21 mouse cellular contexts compared by ENCODE assay signal in the genomic region with DNA sequence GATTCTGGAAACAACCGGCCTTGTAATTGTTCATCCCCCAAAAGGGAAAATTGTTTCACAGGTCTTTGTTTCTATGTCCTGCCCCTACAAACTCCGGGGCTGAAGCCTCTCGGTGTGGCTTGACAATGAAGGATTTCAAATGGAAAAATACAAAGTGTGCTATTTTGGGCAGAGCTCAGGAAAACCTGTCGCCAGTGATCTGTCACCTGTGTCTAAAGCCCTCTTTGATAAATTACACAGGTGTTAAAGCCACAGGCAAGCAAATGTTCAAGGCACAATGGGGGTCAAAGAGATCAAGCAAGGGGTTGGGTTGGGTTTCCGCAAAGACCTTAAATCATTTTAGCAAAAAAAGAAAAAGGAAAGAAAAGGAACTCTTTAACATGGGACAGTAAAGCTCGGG.
A peak's percentile ranks its signal among the peaks of the same experiment; 100 is the strongest.
DNase-seq lines count a peak whose midpoint lies in the region; ATAC-seq and TF ChIP-seq lines count a peak whose summit lies in the region.
"Had no signal": no experiment of that assay in that cellular context is flagged by ENCODE, and none has a peak within 500 bp of the region (broad histone marks: within the 10 kb centered on the region; RNA-seq: fewer than 3 reads in every experiment).

No protein-coding gene starts in this region.

- peak; percentile 77 for ATAC-seq in cerebellum, adult (ENCODE audit: insufficient number of reproducible peaks, low FRiP score, low TSS enrichment)
- ATAC-seq in forebrain, embryonic 15.5 days (replicated peaks): no peak
- ATAC-seq: CD4-positive, CD25-positive, alpha-beta regulatory T cell, adult 4 months; forebrain, postnatal 0 days; hindbrain, postnatal 0 days had no signal

- no peak overlapping the region for H3K4me2 ChIP-seq in forebrain, embryonic 15.5 days (replicated peaks)
- H3K4me2 ChIP-seq: embryonic facial prominence, embryonic 13.5 days; forebrain, embryonic 12.5 days; heart, embryonic 11.5 days; heart, embryonic 15.5 days had no signal

- H3K4me1 ChIP-seq in kidney, adult 2 months (ENCODE audit: control insufficient read depth, insufficient read depth, low read length): no peaks in the 10 kb centered on the region
- peaks cover 2% of the 10 kb centered on the region; the same call in 1 of the 2 replicates for H3K4me1 ChIP-seq in forebrain, embryonic 15.5 days
- H3K4me1 ChIP-seq: embryonic facial prominence, embryonic 13.5 days; forebrain, embryonic 12.5 days; heart, embryonic 15.5 days had no signal

- no peak for DNase-seq in cerebellum, postnatal 10 days
- peak; percentile 29 for DNase-seq in kidney, adult 2 months
- no peak for DNase-seq in kidney, postnatal 10 days
- DNase-seq in cerebellum, adult 9-10 months: peak; percentile 86
- DNase-seq in heart, postnatal 14 days: no peak
- DNase-seq: adrenal gland, adult 8-10 months; B cell, adult 2 months; forebrain, postnatal 0 days; gastrocnemius, postnatal 14 days; heart, adult 2 months; heart, postnatal 36 days; kidney, adult 18-20 months had no signal

- no peak overlapping the region for H3K4me3 ChIP-seq in kidney, adult 2 months (ENCODE audit: insufficient read depth, low read depth, low read length)
- no peak overlapping the region for H3K4me3 ChIP-seq in forebrain, embryonic 15.5 days
- H3K4me3 ChIP-seq: embryonic facial prominence, embryonic 13.5 days; forebrain, embryonic 12.5 days; heart, adult 2 months; heart, embryonic 15.5 days had no signal

- no peaks in the 10 kb centered on the region for H3K9me3 ChIP-seq in forebrain, embryonic 15.5 days
- H3K9me3 ChIP-seq: embryonic facial prominence, embryonic 13.5 days; forebrain, embryonic 12.5 days; heart, embryonic 15.5 days had no signal

- H3K27me3 ChIP-seq in kidney, adult 2 months (replicated peaks; ENCODE audit: control insufficient read depth, insufficient read depth, low read length): no peaks in the 10 kb centered on the region
- no peaks in the 10 kb centered on the region for H3K27me3 ChIP-seq in forebrain, embryonic 15.5 days
- H3K27me3 ChIP-seq: embryonic facial prominence, embryonic 13.5 days; forebrain, embryonic 12.5 days; heart, embryonic 15.5 days had no signal

- no peak for TF ChIP-seq CTCF in kidney, adult 2 months (conservative IDR thresholded peaks at IDR 0.05; ENCODE audit: insufficient read depth, insufficient read length, low read depth, low read length)

- WGBS in kidney, adult 2 months: 40% methylated on average over 6 of the region's 6 CpGs
- WGBS in forebrain, embryonic 15.5 days: 79% methylated on average over 6 of the region's 6 CpGs

- H3K9ac ChIP-seq in forebrain, embryonic 15.5 days (replicated peaks): no peak overlapping the region
- H3K9ac ChIP-seq: embryonic facial prominence, embryonic 13.5 days; forebrain, embryonic 12.5 days; forebrain, postnatal 0 days; heart, embryonic 15.5 days had no signal

- intact Hi-C loops in heart, postnatal 14 days (cut with DNase I): no loop called here

- H3K36me3 ChIP-seq in kidney, adult 2 months (ENCODE audit: control insufficient read depth, insufficient read depth, low read length): no peaks in the 10 kb centered on the region
- H3K36me3 ChIP-seq in forebrain, embryonic 15.5 days: no peaks in the 10 kb centered on the region
- H3K36me3 ChIP-seq: embryonic facial prominence, embryonic 13.5 days; forebrain, embryonic 12.5 days; G1E; heart, embryonic 15.5 days had no signal

- H3K27ac ChIP-seq in kidney, adult 2 months (ENCODE audit: insufficient read depth, low read depth, low read length): no peak overlapping the region
- no peak overlapping the region for H3K27ac ChIP-seq in forebrain, embryonic 15.5 days (replicated peaks)
- H3K27ac ChIP-seq: embryonic facial prominence, embryonic 13.5 days; forebrain, embryonic 12.5 days; heart, adult 2 months; heart, embryonic 15.5 days; hindbrain, postnatal 0 days had no signal

- TF ChIP-seq POLR2A in kidney, adult 2 months (IDR thresholded peaks at IDR 0.05; ENCODE audit: low read depth, low read length): no peak

Comparison
In these comparisons a context has a peak if more than half of its experiments do, and no peak if none do; other contexts are left out.
1. DNase-seq: peak in kidney, adult 2 months (single experiment) and cerebellum, adult 9-10 months (single experiment); none in cerebellum, postnatal 10 days (0 of 2), kidney, postnatal 10 days (single experiment) and heart, postnatal 14 days (0 of 2).